Mouse (Mus musculus) hindlimb bud, embryonic 11.5 days (tissue): Measurements from ENCODE around the gene Plcl1.

Source experiments
- DNase-seq: peaks from one replicate; pipeline ENCODE4 v3.0.0-alpha.2; 2012; ENCODE audit warnings: low read depth, low spot score; ENCODE audit errors: extremely low spot score

Plcl1 gene

DNA sequence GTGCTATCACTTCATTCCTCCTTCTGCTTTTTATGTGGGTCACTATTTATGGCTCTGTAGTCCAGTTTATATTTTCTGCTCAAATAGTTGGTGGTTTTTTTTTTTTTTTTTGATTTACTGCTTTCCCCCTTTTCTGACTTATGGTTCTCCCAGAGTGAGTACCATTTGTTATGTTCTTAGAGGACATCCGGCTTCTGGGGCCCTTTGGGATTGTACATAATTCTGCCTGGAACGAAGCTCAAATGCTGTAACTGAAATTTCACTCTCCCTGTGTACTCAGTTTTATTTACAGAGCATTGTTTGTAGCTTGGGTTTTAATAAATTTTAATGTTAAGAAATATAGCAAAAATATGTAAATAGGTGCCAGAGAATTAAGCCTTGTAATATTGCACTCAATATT, 200.2 kb downstream of the Plcl1 start:
- DNase-seq, result no peak

DNA sequence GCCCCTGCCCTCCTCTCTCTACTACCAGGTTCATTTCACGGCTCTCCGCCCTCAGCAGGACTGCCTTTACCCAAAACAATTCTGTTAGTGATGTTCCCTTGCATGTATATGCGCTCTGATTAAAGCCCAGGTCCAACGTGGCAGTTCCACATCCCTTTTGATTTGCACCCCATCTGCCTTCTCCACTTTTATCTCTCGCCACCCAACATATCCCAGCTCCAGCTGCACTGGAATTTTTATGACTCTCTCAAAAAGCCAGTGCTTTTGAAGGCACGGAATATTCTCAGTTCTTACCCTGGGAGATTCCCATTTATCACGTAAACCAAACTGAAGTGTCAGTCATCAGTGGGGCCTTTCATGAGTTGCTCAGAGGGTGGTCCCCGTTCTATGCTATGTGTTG, 200.7 kb downstream of the Plcl1 start:
- DNase-seq, result no peak

GRCm38 (mm10) chr1:55612759-55613328, 207.1 kb downstream of the Plcl1 start:
- DNase-seq, result no peak

DNA sequence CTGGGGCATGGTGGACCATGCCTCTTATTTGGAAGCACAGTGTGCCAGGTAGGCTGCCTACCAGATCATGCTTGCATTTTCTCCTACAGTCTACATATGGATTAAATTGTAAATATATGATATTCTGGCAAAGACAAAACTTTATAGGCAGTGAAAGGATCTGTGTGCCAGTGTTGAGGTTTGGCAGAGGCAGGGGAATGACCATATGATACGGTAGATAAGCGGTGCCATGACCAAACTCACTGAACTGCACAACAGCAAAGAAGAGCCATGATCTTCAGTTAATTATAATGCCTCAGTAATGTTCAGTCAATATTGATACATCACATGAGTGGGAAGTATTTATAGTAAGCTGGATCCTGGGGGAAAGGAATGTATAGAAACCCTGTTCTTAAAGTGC, 212.1 kb downstream of the Plcl1 start:
- DNase-seq, result no peak

DNA sequence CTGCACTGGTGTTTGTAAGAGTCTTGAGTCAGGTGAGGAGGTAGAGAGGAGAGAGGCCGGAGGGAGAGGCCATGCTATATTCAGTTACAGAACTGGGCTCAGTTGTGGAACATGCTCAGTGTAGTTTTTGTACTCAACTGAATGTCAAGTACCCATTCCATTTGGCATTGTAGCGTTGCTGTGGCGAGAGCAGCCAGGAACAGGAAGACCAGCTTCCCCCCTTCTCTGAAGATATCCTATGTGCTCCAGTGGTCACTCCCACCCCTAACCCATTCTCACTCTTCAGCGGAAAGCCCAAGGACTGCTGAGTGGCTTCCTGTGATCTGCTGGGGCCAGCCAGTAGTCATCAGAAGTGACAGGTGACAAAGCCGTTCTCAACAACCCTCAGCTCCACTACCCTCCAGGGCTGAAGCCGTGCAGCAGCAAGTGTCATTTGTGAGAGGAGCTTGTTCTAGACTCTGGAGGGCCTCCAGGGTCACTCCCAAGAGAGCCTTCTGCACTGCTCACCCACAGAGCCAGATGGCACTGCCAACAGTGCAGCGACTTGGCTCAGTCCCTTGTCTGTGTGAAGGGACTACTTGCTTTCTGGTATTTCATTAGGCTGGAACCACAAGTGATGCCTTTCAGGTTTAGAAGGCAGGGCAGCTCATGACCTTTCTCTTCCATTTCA, 213.0 kb downstream of the Plcl1 start:
- DNase-seq, result no peak

DNA sequence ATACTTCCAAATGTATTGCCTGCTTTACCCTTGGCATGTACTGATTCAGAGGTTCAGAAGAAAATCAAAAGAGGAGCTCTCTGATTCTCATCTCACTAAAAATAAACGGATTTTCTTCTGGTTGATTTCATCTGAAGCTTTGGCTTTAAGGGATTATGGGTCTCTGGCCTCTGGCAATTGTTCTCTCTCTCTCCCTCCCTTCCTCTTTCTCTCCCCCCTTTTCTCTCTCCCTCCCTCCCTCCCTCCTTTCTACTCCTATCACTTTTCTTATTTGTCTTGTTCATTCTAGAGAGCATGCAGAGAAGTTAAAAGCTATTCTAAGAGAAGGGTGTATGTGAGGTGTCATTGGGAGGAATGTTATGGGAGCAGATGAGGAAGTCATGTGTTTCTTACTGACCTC, 225.8 kb downstream of the Plcl1 start:
- no peak for DNase-seq

DNA sequence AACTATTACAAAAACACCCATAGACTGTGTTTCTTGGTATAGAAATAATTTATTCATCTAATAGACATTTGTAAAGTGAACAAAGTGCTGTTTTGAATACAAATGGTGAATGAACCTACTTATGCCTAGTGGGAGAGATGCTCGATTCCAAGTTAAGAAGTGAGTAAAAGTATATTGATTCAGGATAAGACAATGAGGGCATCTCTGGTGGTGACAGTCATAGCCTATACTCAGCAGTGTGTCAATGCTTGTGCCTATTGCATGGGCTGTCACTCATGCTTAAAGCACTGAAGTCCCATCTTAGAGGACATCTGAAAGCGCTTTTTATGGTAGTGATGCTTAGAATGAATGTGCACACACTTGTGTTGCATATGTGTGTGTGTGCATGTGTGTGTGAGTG, 226.3 kb downstream of the Plcl1 start:
- no peak for DNase-seq

DNA sequence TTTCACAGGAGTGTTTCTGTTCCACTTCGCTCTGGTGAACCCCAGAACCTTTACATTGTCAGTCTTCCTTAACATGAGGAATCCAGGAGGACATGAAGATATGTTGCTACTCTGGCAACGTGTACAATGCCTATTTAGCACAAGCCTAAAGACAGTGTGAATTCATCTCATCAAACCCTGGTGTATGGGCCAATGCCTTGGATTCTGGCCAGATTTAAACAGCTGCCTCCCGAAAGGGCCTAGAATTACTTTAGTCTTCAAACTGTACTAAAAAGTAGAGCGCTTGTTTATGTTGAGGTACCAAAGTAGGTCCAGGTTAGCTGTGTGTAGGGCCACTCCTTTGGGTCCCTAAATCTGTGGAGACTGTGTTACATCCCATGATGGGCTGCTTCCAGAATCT, 227.6 kb downstream of the Plcl1 start:
- no peak for DNase-seq

DNA sequence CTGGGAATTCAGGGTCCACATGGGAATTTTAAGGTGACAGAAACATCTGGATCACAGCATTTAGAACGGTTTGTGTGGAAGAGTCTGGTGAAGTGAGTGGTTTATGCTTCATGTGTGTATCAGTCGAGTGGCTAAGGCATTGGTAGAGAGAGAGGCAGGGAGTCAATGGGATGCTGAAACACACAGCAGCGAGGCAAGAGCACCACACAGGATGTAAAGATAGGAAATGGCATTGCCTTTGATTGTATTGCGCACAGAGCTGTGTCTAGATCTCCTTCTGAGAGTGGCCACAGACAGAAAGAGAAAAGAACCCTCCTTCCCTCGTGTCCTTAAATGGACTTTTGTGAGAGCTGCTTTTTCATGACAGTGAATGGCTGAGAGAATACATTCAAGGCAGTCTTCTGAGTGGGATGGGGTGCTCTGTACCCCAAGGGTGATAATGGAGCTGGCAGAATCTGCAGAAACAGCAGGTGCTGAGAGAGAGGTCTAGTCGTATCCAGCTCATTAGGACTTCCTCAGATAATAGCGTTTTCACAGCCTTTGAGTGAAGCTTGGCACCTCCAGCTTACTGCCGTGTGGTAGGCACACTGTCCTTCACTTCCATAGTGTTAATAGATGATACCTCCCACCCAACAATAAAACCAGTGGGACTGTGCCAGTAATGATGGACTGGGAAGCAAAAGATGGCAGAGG, 253.9 kb downstream of the Plcl1 start:
- DNase-seq, result no peak

DNA sequence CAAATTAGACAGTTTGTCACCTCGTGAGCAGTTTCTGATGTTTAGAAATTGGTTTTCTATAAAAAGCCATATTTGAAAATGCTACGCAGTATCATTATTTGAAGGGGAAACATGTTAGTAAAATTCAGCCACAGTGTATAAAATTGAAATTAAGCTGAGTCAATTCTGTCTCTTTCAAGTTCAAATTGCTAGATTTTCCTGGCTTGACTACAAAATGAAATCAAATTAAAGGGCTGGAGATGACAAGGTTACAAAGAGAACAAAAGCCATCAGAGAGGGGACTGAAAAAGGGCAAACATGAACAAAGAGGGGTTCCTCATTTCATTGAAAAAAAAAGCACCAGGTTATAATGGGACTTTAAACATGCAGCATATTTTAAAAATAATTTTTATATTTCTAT, 255.7 kb downstream of the Plcl1 start:
- DNase-seq, result no peak

DNA sequence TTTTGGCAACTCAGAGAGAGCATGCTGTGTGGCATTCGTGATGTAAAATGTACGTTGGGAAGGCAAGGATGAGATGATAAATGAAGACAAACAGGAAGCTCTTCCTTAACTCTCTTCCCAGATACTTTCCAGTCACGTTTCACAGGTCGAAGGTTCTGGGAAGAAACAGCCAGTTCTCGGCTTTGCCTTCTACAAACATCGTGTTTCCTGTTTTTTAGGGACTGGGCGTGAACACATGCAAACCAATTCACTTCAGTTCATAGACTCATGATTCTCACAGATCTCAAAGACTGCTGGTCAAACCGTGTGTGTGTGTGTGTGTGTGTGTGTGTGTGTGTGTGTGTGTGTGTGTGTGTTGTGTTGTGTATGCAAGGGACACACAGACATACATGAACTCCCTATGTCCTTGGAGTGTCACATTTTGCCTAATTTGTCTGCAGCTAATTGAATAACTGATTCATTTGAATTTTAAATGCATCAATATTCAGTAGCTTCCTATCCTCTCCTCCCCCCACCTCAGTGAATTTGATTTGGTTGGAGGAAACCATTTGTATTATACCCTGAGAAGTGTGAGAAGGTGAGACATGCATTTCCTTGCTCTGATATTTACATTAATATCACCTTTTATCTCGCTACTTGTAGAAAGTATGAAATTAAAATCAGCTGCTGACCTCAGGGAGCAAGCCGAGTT, 259.6 kb downstream of the Plcl1 start:
- DNase-seq, result no peak

- DNase-seq, result no peak
These were observed 260.3 kb downstream of the Plcl1 start for GRCm38 (mm10) chr1:55665828-55666673.

DNA sequence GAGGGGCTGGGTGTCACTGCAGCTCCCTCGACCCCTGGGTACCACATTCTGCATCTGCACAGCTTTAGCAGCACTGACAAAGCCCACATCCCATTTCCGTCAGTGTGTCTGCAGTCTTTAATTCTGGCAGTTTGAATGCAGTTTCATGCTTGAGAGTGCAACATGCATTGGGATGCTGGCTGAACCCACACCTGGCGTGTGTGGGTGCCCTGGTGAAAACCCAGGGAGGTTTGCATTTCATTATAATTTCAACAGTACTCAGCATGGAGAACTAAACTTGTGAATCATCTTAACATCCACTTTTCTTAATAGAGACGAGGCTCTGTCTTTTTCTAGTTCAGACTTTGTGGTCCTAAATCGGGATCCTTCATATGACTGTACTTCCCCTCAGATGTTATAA, 261.1 kb downstream of the Plcl1 start:
- DNase-seq, result no peak

DNA sequence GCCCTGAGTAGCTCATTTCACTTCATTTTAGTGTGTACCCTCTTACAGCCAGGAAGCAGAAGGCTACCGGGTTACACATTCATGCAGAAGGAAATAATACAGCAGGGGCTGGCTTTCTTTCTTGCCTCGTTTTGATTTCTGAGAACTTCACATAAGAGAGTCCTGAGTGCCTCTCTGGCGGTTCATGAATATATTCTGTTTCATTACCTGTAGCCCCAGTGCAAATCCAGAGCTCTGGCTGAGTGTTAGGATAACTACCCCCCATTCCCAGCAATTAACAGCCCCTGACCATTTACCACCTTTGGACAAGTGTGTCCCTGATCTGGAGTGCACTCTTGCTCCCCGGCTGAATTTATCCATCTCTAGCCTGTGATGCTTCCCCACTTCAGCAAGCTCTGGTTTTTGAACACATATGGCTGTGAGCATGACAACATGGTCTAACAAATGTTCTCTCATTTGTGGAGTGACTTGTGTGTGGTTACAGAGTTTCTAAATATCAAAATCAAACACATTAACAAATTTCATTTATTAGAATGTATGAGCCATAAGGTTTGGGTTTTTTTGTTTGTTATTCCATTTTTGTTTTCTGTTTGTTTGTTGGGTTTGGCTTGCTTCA, 263.0 kb downstream of the Plcl1 start:
- DNase-seq, result no peak

DNA sequence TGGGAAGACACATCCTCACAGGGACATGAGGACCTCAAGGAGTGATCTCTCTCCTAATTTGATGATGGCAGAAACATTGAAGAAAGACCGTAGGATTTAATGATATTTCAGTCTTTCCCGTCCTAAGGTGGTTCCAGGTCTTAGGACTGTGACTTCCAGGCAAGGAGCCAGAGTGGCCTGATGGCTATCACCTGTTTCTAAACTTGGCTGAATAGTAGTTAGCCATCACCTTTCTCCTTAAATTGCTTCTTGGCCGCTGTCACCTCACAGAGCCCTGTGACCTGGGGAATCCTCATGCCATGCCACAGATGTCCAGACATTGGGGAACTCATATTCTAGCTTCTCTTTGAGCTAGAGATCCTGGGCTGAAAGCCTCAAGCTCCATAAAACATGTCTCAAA, 277.0 kb downstream of the Plcl1 start:
- DNase-seq, result no peak

- no peak for DNase-seq
These were observed 280.5 kb downstream of the Plcl1 start for GRCm38 (mm10) chr1:55686261-55686660.

GRCm38 (mm10) chr1:55693636-55694220, 288.0 kb downstream of the Plcl1 start:
- no peak for DNase-seq

DNA sequence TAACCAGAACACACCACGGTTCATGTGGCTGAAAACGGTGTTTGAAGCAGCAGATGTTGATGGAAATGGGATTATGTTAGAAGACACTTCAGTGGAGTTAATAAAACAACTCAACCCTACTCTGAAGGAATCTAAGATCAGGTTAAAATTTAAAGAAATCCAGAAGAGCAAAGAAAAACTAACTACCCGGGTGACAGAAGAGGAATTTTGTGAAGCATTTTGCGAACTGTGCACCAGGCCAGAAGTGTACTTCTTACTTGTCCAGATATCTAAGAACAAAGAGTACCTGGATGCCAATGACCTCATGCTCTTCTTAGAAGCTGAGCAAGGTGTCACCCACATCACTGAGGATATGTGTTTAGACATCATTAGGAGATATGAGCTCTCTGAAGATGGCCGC, 290.5 kb downstream of the Plcl1 start:
- DNase-seq, result no peak

GRCm38 (mm10) chr1:55699393-55699970, 293.8 kb downstream of the Plcl1 start:
- DNase-seq, result no peak

DNA sequence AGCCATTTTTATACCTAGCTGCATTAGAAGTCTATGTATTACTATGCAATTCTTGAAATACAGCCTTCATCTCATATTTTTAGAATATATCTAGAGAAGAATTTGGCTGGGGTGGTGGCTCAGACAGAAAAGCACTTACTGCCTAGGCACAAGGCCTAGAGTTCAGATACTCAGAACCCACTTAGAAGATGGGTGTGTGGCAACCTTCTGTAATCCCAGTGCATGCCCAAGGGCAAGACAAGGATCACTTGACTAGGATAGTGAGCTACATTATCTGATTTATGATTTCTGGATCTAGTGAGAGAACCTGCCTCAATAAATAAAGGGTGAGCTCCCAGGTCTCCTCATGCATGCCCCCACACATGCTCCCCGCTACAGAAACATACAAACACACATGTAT, 294.3 kb downstream of the Plcl1 start:
- DNase-seq, result no peak
